Mouse (Mus musculus) fat pad, adult 2 months (tissue): ENCODE results near the gene Gm8720.
"Not testable (repeated sequence)": the region's sequence is repeated elsewhere in the genome, so short reads cannot be mapped to it uniquely, and the experiment has no call there.

Experiments used
- DNase-seq: peaks from one replicate; pipeline ENCODE4 v3.0.0-alpha.2; 2011; ENCODE audit warnings: low read depth, low spot score; ENCODE audit errors: extremely low read depth

Gm8720 gene

DNA sequence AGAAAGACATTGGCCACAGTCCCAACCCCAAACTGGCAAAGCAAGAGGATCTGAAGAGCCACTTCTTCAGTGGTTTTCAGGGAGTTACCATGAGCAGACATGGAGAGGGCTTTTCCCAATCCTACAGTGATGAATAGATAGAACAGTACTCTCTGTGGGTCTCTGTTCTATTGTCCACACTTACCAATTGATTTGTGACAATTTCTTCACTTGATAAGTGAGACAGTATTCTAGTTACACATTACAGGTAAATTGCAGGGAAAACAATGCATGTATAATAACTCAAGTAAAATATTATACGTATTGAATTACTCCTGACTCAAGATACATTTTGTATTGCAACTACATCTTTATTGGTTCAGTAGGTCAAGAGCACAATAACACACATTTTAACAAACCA is at the start of gene Gm8720:
Gene Gm8720 (minus strand): TSS at position 101 of the 400 bp plus-strand sequence.
- not testable (repeated sequence) for DNase-seq

DNA sequence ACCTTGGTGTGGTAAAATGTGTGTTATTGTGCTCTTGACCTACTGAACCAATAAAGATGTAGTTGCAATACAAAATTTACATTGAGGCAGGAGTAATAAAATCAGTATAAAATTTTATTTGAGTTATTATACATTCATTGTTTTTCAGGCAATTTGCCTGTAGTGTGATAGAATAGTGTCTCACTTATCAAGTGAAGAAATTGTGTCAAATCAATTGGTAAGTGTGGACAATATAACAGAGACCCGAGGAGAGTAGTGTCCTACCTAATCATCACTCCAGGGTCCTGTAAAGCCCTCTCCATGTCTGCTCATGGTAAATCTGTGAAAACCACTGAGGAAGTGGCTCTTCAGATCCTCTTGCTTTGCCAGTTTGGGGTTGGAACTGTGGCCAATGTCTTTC is 12.0 kb downstream of the Gm8720 start, which contains the start of gene Vmn1r163:
Gene Vmn1r163 (plus strand): TSS at position 301 of the 400 bp plus-strand sequence.
- DNase-seq: not testable (repeated sequence)

DNA sequence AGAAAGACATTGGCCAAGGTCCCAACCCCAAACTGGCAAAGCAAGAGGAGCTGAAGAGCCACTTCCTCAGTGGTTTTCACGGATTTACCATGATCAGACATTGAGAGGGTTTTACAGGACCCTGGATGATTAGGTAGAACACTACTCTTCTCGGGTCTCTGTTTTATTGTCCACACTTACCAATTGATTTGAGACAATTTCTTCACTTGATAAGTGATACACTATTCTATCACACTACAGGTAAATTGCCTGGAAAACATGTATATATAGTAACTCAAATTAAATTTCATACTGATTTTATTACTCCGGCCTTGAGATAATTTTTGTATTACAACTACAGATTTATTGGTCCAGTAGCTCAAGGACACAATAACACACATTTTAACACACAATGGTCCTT is 47.4 kb downstream of the Gm8720 start, which contains the start of gene Gm4216:
Gene Gm4216 (minus strand): TSS at position 101 of the 400 bp plus-strand sequence.
- not testable (repeated sequence) for DNase-seq
